Mouse (Mus musculus): ENCODE measurements around the gene Slc39a5.
A peak's percentile ranks its signal among the peaks of the same experiment; 100 is the strongest.

Slc39a5 gene

DNA sequence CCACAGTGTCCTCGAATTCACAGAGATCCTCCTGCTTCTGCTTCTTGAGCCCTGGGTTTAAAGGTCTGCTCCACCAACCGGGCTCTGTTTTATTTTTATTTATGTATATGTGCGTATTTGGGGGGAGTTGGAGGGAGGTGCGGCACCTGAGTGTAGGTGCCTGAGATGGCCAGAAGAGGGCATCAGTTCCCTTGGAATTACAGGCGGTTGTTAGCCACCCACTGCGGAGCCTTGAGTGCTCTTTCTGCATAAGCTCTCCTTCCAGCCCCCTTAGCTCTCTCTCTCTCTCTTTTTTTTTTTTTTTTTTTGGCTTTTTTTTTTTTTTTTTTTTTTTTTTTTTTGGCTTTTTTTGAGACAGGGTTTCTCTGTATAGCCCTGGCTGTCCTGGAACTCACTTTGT is 26.6 kb downstream of the Slc39a5 start:
- no peak for DNase-seq

DNA sequence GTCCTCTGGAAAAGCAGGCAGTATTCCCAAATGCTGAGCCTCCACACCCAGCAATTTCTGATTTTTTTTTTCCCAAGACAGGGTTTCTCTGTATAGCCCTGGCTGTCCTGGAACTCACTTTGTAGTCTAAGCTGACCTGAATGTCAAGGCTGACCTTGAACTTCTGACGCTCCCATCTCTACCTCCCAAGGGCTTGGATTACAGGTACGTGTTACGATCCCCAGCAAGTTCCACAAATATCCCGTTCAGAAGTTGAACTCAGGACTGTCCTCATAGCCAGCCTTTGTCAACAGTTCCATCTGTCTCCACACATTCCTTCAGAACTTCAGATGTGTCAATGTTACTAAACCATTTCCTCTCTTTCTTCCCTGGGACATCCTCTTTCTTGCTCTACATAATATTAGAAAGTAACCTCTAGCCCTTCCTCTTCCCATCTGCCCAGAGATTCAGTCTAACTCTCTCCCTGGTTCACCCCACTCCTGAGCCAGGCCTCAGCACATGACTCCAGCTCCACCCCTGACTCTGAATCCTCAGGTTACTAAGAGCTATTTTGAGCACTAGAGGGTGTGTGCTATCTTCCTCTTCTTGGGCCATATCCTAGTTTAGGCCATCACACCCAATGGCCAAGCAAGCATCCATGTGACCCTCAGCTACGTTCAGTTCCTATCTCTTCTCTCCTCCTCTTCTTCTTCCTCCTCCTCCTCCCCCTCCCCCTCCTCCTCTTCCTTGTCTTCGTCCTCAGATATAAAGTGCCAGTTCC is 27.9 kb downstream of the Slc39a5 start:
- no peak for DNase-seq

DNA sequence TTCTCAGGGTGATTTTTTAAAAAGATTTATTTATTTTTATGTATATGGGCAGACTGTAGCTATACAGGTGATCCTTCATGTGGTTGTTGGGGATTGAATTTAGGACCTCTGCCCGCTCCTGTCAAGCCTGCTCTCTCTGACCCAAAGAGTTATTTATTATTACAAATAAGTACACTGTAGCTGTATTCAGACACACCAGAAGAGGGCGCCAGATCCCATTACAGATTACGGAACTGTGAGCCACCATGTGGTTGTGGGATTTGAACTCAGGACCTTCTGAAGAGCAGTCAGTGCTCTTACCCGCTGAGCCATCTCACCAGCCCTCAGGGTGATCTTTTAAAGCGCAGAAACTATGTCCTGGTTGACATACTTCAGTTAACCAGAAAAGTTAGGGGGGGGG is 28.9 kb downstream of the Slc39a5 start:
- DNase-seq: no peak

DNA sequence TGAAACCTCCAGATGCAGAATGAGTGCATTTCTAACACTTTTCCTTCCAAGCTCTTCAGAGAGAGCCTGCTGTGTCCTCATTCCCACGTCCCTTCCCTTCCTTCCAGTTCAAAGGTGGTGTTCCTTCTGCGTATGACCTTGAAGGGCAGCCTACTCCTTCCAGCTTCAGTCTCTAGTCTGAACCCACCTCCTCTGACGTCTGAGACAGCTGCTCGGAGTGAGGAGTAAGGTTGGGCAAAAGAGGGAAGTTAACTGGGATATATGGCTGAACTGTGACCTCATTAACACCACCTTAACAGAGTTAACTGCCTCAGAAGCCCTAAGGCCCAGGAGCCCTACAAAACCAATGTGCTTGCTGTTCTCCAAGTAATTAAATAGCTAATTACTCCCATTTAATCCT is 30.4 kb downstream of the Slc39a5 start:
- no peak for DNase-seq

DNA sequence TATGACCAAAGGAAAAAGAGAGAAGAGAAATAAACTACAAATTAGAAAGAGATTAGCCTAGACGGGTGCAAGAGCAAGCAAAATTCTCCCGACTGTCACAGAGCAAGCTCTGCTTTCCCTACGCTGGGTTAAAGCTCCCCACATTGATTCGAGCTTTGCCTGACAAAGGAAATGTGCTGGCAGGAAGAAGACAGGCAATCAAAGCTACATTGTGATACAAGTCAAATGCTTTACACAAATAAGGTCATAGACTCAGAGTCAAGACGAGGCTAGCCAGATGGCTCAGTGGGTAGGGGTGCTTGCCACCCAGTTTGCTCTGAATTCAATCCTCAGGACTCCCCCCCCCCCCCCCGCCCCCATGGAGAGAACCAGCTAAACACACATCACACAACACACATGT is 31.0 kb downstream of the Slc39a5 start:
- no peak for DNase-seq

DNA sequence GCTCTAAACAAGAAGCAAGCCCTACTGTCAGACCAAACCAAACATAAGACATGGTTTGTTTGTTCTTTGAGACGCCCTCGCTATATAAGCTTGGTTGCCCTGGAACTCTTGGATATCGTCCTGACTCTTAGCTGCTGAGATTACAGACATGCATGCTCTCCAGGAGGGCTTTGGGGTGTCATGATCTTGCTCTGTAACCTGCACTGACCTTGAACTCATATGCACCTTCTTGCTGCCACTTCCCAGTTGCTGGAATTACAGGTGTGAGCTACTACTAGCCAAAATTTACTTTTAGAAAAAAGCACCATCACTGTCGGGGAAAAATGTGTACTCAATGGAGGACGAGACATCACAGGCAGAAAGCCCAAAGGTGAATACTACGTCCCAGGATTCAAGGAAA is 31.4 kb downstream of the Slc39a5 start:
- DNase-seq: no peak

DNA sequence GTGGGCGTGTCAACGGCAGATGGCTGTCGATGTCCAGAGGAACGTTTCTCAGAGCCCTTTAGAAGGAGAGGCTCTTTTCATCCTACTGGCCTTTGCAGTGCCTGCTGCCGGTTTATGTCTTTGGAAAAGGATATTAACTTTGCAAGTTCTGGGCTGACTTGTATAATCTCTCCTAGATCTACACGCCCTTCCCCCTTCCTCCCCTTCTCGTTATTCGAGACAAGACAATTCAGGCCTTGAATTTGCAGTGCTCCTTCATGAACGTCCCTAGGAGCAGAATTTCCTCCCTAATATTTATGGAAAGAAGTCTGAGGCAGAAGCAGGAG is 31.8 kb downstream of the Slc39a5 start:
- DNase-seq: no peak

DNA sequence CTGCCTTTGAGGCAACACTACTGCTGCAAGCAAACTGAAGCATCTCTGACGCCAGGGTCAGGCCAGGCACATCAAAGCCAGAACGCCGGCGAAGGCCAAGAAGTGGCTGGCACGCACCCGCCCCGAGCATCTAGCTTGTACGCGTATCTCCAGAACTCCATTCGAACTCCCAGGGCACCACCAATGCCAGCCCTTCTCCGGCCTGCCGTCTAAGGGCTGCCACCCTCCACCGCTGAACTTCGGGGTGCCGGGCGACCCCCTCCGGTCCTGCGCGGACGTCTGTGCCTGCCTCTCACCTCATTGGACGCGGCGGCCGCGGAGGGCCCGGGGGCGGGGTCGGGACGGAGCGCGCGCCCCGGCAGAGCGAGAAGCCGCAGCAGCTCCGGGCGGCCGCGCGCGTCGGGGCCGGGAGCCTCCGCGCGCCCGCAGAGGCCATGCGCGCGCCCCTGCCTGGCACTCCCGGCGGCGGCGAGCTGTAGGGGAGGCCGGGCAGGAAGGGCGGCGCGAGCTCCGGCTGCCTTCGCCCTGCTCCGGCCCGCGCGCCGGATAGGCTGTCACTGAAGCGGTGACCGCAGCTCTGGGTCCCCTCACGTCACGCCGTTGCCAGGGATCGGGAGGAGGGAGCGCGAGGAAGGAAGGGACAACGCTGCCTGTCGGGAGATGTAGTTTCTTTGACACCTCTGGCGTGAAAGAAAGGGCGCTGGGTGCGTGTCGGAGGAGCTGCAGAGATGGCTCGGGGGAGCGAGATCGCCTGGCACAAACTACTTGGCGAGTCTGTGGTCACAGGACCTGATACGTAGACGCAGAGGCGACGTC is 32.4 kb downstream of the Slc39a5 start, which contains the start of gene Coq10a:
Gene Coq10a (minus strand): TSS at position 596 of the 816 bp plus-strand sequence.
- peak; percentile 85 to 88 for DNase-seq

DNA sequence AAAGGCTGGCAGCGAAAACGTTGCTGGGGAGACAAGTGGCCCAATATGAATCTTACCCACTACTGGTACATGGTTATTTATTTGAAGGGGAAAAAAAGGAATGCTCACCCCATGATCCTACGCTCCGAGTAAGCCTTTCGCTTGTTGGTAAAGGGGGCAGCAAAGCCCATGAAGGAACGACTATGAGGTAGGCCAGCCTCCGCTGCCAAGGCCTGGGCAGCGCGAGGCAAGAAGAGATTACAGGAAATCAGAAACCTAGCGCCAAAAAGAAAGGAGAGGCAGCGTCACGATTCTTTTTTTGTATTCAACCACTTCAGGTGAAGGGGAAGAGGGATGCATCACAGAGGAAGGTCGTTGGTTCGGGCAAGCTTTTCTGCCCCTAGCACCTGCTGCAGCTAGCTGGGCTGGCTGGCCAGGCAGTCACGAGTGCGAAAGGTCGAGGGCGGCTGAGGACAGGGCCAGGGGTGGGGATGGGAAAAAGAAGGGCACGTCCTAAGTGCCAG is 33.1 kb downstream of the Slc39a5 start:
- DNase-seq: no peak

DNA sequence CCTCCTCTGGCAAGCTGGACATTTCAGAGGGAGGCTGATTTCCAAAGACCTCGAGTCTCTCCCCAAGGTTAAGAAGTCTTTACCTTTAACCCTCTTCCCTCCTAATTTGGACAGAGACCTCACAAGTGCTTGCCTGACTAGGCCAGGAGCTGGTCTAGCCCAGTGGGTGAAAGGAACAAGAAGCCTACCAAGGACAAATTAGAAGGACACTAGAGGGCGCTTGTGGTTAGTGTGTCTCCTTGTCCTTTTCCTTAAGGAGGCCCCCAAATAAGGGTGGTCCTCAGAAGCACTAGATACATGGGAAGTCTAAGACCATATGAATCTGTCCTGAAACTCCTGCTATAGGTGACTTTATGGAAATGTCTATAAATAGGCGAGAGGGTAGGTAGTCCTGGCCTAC is 38.5 kb downstream of the Slc39a5 start:
- DNase-seq: no peak

DNA sequence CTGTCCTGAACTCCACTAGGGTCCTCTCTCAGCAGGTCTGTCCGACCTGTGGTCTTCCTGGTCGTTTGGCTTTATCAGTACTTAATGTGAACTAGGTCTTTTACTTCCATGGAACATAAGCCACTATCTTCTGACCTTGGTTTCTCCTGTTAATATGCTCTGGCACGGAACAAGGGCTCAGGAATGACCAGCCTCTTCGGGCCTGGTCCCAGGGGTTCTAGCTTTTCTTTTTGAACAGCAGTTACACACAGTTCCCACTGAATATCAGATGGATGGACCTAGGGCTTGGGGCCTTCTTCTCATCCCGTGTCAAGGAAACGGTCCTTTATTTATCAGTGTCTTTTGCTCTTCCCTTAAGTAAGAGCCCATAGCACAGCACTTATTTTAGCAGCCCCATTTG is 39.2 kb downstream of the Slc39a5 start:
- no peak for DNase-seq

DNA sequence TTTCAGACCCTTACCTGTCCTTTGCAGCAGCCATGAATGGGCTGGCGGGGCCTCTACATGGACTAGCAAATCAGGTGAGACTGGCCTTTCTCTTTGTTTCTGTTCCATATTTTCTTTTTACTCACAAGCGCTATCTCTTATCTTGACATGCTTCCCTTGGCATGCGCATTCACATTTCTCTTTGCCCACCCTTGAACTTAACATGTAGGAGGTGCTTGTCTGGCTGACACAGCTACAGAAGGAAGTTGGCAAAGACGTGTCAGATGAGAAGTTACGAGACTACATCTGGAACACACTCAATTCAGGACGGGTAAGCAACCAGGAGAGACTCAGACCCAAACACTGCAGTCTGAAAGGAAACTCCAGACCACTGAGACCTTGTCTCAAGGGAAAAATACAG is 41.8 kb downstream of the Slc39a5 start:
- no peak for DNase-seq

DNA sequence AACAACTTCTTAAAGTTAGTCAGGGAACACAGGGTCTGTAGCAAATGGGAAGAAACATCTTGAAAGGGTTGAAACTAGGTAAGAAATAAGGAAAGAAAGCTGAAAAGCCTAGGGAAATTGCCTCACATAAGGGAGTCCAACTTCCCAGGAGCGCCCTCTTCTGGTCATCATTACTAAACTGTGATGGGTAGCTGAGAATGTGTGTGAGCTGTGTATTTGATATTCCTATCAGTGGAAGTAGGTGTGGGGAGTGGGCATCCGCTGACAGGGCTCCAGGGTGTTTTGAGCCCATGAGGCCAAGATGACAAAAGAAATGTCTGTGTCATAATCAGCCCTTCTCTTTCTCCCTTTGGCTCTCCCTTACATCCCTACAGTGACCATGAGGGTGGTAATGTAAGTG is 42.2 kb downstream of the Slc39a5 start:
- peak in 1 of 2 experiments; percentile 49 for DNase-seq

DNA sequence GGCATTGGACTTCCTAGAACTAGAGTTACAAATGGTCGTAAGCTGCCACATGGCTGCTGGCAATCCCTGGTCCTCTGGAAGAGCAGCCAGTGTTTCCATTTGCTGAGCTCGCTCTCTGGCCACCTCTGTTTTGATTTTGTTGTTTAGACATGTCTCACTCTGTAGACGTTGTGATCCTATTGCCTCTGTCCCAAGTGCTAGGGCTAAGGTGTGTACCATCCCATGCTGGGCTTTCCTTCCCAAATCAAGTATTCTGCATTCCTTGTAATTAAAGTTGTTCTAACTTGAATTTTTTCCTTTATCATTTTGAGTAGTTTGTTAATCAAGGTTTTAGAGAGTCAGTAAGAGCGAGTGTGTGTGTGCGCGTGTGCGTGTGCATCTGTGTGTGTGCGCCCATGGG is 53.5 kb downstream of the Slc39a5 start:
- no peak for DNase-seq

Measured in spleen, adult 18-20 months (tissue).